Mouse (Mus musculus) E14TG2a.4 (cell line): ENCODE measurements around the gene Slc22a23.

Experiments
- CTCF ChIP-seq: conservative IDR thresholded peaks from 2 replicates; pipeline ENCODE4 v1.5.1; 2014; ENCODE audit warnings: low read length
- NANOG ChIP-seq: IDR thresholded peaks from 2 replicates; pipeline ENCODE4 v1.6.1; 2014; ENCODE audit warnings: borderline replicate concordance, low read length, mixed read lengths
- POU5F1 ChIP-seq: IDR thresholded peaks from 2 replicates; pipeline ENCODE4 v1.6.1; 2014; ENCODE audit warnings: low read length, borderline replicate concordance

DNA sequence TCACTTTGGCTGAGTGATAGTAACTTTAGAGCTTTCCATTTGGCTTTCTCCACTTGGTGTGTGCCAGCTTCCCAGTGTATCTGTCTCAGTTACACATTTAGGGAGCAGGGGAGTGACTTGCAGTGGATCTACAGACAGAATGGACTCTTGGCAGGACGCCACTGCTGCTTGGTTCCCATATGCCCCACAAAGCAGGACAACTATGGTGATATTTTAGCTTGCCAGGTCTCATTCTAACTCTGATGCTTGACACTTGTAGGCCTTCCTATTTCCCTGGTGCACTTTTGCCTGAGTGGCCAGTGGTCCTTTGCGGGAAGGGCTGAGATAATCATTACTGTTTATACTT, 188.2 kb downstream of the Slc22a23 start:
- TF ChIP-seq CTCF (no peak), POU5F1 (no peak), NANOG (no peak)
